Mouse (Mus musculus) left cerebral cortex, postnatal 25 days (tissue): ENCODE measurements at regions not wholly inside any gene's neighbourhood (a gene's known extent, or its start where the extent isn't known, plus 50 kb on each side); places are given as distances from the start of the nearest gene placed in this dataset.

Source experiments
- DNase-seq, 2 experiments: peaks; one replicate each; pipeline ENCODE4 v3.0.0; 2022; ENCODE audit warnings: low spot score in 2 of 2, mixed read lengths in 1 of 2
- intact Hi-C: fragments of 180-260 bp; cut with DNase I; formaldehyde crosslinking; loops from one replicate; pipeline ENCODE4 v1.15.1; 2025

- intact Hi-C loops, result no loop called here
- no peak for DNase-seq
Measured at GRCm38 (mm10) chr7:115251591-115252369, 508.3 kb downstream of the Insc start.

DNA sequence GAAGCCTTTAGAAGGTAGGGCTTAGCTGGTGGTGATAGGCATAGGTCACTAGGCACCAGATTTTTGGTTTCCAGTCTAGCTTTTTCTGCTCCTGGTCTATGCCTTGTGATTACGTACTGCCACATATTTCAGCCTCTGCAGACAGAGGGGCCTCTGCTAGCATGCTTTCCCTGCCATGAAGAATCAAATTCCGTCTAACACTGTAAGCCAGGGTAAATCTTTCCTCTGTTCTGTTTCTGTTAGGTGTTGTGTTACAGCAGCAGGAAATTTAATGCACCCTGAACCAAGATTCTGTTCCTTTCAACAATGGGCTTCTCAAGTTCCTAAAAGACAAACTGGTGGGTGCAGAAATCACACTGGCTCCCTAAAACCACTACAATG is 508.9 kb downstream of the Insc start:
- intact Hi-C loops, result no loop called here
- DNase-seq, result no peak

GRCm38 (mm10) chr7:115258626-115259025 is 515.1 kb downstream of the Insc start:
- DNase-seq, result peak in 1 of 2 experiments; percentile 1
- intact Hi-C loops, result no loop called here

DNA sequence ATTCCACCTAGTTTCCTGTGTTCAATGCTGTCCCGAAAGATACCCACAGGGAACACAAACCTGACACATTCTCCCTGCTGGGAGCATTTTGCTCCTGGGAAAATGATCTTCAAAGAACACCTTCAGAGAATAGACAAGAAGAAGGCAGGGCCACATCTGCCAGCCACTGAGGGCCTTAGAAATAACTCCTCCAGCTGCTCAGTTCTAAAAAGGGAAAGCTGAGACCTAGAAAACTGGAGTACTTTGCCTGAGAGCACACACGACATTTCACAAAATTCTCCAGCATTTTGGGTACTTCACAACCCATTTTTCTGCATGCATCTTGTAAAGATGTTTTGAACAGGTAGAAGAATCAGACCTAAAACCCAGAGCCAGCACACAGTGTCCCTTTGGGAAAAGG is 519.6 kb downstream of the Insc start:
- intact Hi-C loops, result no loop called here
- DNase-seq, result peak; percentile 4 to 57

DNA sequence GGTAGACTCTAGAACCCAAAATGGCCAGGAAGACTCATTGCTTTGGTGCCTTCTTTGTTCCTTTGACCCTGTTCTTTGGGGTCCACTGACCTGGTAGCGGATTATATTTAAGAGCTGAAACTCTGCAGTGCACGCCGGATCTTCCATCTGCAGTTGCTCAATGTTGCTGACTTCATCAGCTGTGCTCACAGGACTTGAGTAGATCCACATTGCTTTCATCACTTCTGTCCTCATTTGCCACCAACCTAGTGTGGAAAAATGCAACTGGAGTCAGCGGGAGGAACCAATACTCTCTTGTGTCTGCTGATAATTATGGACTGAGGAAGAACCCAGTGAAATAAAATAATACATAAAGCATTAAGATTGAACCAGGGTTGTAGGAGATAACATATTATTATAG is 522.6 kb downstream of the Insc start:
- intact Hi-C loops, result no loop called here
- peak in 1 of 2 experiments; percentile 8 for DNase-seq

DNA sequence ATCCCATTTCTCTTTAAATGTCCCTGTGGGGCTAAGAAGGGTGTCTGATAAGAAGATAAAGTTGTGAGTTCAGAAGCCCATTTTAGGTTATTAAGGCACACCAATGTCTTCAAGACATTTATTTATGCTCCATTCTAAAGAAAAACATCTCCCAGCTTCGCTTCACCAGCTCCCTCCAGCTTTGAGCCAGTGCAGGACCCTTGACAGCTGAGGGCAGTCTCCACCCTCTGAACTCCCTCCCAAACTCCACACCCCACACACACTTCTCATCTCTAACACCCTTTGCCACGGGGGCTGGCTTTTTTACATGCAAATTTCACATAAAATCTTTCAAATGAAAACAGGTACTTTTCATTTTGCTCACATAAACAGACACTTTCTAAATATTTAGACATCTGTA is 527.3 kb downstream of the Insc start:
- intact Hi-C loops, result no loop called here

GRCm38 (mm10) chr7:115274836-115275235 is 531.3 kb downstream of the Insc start:
- intact Hi-C loops, result no loop called here
- DNase-seq, result no peak

More for the DNA sequence above, 527.3 kb downstream of the Insc start:
- no peak for DNase-seq

DNA sequence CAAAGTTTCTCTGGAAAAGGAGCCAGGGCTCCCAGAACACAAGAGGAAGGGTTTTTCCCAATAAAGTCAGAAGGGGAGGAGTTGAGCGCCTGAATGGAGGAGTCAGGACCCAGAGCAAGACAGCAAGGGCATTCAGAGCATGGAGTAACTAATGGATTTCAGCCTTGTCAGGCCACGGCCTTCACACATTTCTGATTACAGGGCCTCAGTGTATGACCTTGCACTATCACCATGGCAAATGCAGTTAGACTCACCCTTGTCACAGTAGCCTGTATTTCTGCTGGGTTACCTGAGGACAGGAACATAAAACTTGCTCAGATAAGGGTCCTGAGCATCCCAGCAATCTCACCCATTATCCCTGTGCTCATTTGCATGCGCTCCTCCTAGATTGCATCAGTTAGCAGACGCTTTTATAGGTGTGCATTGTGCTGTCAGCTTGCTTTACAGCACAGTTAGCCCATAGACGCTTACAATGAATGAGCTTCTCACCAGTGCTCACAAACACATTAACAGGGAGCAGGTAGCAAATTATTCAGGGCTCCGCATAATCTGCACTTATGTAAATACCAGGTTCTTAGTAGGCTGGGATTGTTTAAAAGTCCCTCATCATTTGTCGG is 547.4 kb downstream of the Insc start:
- intact Hi-C loops, result no loop called here
- DNase-seq, result no peak

DNA sequence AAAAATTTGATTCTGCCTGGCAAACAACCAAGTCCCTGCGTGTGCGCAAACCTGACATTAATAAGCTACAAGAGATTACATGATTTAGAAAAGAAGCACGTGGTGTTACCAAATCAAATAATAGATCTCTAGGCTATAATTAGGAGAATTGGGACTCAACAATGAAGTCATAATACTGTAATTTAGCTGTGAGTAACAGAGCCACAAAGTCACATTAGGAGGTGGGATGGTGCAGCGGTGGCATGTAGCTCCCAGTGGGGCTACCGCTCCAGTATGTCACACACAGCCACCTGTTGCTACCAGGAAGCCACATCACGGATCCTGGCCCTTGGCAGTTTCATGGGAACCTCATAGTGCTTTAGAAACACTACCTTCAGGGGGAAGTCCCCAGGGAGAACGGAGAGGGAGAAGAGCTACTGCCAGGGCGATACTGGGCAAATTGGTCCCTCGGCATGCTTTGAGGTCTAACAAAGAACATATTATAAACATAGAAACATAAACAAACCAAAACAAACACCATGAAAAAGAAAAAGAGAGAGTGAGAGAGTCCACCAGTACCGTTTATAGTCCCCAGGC is 551.2 kb downstream of the Insc start:
- DNase-seq, result no peak
- intact Hi-C loops, result no loop called here

DNA sequence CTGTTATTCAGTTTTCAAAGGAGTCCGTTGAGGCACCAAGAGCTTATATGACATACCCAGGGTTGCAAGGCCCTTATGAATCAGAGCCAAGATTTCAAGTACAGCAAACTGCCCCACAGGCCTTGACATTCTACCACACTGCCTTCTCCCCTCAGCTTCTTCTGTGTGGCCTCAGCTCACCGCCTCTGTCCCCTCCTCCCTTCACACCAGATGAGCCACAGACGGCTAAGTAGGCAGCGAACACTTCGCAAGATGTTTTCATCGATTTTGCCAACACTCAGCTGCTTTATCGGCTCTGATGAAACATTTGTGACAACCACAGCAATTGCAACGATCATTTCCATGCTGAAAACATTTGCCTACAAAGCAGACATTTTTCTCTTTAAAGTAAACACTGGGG is 556.7 kb downstream of the Insc start:
- peak in 1 of 2 experiments; percentile 13 for DNase-seq
- intact Hi-C loops, result no loop called here

DNA sequence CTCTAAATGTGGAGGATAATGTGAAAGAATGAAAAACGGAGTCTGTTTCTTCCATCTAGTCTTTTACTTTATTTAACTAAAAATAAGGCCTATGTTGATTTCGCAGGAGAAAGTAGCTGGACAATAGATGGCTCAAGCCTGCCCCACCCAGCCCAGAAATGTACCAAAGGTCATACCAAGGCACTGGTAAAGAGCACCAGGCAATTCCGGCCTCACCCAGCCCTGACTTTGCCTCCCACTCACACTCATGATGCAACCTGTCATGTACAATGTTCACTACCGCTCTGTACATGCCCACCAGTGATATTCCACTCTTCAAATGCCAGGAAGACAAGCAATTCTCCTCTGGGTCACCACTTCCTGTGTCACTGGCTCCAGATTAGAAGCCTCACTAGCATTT is 564.9 kb downstream of the Insc start:
- intact Hi-C loops, result no loop called here
- no peak for DNase-seq

GRCm38 (mm10) chr7:115310400-115311225 is 567.1 kb downstream of the Insc start:
- intact Hi-C loops, result no loop called here
- DNase-seq, result no peak

GRCm38 (mm10) chr7:115319504-115319903 is 576.0 kb downstream of the Insc start:
- intact Hi-C loops, result no loop called here
- no peak for DNase-seq

GRCm38 (mm10) chr7:115322989-115323388 is 579.5 kb downstream of the Insc start:
- intact Hi-C loops, result no loop called here
- no peak for DNase-seq

DNA sequence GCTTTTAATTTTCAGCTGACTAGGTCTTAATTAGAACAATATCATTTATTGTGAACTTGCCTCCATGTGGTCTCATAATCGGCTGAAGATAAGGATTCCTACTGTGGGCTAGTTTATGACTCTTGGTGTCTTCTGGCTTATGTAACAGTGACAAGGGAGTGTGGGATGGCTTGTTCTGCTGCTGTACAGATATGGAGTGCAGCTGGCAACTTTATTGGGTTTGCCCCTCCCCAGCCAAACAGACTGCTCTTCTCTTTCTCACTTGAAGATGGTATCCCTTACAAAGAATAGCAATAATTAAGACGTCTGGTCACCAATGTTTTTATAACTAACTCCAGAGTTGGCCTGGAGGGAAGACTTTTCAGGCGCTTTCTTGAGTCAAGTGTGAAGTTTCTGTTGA is 584.8 kb downstream of the Insc start:
- intact Hi-C loops, result no loop called here
- DNase-seq, result no peak

DNA sequence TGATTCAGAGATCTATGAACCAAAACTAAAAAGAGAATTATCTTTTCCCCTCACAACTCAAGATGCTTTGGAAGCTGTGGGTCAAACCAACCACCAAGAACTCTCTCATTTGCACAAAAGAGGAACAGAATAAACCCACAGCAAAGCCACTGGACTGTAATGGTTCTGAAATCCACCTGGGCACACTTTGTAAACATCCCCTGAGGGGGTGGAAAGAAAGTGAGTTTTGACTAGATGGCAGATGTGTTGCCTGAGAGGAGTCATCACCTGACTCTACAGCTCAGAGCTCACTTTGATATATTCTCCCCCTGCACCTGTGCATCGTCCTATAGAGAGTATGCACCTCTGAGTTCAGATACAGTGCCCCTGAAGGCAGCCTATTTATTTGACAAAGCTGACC is 588.2 kb downstream of the Insc start:
- DNase-seq, result no peak
- intact Hi-C loops, result no loop called here

DNA sequence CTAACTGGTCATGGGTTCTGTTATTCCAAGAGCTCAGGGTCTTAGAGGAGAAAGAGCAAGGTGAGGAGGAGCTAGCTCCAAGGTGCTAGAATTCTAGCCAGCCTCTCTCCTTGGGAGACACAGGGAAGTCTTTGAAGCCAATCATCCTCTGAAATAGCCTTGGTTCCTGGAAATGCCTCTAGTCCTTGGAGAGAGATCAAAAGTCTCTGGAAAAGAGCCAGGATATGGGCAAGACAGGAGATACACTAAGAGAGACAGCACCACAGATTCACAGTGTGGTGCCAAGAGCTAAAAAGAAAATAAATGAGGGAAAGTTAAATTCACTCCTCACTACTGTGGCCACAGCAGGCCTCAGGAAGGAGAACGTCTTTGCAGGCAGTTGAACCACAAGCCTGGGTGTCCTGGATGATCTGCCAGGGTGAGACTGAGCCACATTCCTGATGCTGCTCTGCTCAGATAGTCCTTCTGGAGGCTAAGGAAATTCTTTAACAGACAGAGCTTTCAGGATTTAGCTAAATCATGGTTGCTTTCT is 589.6 kb downstream of the Insc start:
- intact Hi-C loops, result no loop called here
- no peak for DNase-seq

DNA sequence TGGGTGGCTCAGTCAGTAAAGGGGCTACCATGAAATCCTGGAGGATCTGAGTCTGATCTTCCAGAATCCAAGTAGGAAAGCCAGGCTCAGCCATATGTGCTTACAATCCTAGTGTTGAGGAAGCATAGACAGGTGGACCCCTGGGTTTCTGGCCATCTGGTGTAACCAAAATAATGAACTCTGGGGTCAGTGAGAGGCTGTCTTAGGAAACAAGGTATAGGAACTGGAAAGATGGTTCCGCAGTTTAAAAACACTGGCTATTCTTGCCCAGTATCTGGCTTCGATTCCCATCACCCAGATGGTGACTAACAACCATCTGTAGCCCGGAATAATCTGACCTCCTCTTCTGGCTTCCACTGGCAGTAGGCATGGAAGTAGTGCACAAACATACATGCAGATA is 591.6 kb downstream of the Insc start:
- intact Hi-C loops, result no loop called here
- DNase-seq, result no peak

DNA sequence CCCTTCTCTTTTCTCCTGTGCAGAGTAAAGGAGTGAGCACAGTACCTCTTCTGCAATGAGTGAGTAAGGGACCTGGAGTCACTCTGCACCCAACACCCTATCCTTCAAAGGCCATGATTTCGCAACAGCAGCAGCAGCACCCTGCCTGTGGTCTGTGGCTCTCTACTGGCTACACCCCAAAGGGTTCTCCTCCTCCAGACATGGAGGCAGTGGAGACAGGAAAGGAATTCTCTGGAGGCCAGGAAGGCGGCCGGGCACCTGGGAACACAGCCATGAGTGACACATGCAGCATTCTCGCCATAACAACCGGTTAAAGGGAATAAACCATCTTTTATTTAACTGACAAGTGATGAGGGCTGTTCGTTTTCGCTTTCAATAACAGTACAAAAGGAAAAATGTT is 596.7 kb downstream of the Insc start:
- peak in 1 of 2 experiments; percentile 12 for DNase-seq

DNA sequence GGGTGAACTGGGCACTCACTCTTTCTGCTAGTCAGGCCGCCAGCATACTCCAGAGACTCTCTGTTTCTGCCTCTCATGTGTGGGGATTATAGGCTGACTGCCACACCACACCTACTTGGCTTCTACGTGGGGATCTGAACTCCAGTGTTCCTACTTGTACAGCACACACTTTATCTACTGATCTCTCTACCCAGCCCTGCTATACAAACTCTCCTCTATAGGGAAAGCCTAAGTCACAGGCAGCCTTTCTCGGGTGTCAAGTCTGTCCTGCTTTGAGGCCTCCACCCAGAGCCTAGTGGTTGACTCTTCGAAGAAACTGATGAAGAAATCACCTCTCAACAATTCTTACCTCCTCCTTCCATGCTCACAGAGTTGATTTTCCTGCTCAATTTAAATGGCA is 597.5 kb downstream of the Insc start:
- intact Hi-C loops, result no loop called here
- no peak for DNase-seq

More for the DNA sequence above, 596.7 kb downstream of the Insc start:
- intact Hi-C loops, result no loop called here
